Comparison of ENCODE assay signal across 18 mouse cellular contexts in genomic region chr6:24657647-24658387, GRCm38 (mm10). TPM values are rescaled to one million over a fixed set of nuclear protein-coding genes. Genes with fewer than 3 reads are reported as not detected.
DNase-seq lines count a peak whose midpoint lies in the region; ATAC-seq and TF ChIP-seq lines count a peak whose summit lies in the region.
"Had no signal": no experiment of that assay in that cellular context is flagged by ENCODE, and none has a peak within 500 bp of the region (broad histone marks: within the 10 kb centered on the region; RNA-seq: fewer than 3 reads in every experiment).

No protein-coding gene starts in this region.

- no peaks in the 10 kb centered on the region for H3K27me3 ChIP-seq in intestine, embryonic 15.5 days (replicated peaks)
- H3K27me3 ChIP-seq in intestine, postnatal 0 days (replicated peaks; ENCODE audit: control insufficient read depth, insufficient read depth, low read length): no peaks in the 10 kb centered on the region
- H3K27me3 ChIP-seq in liver, embryonic 13.5 days: no peaks in the 10 kb centered on the region
- H3K27me3 ChIP-seq: CH12.LX; forebrain, embryonic 13.5 days; hindbrain, embryonic 13.5 days; limb, embryonic 13.5 days had no signal

- H3K36me3 ChIP-seq in intestine, embryonic 15.5 days: no peaks in the 10 kb centered on the region
- no peaks in the 10 kb centered on the region for H3K36me3 ChIP-seq in intestine, postnatal 0 days (ENCODE audit: control insufficient read depth, insufficient read depth)
- no peaks in the 10 kb centered on the region for H3K36me3 ChIP-seq in liver, embryonic 13.5 days
- H3K36me3 ChIP-seq: hindbrain, embryonic 13.5 days had no signal

- WGBS in intestine, embryonic 15.5 days: 65% methylated on average over 10 of the region's 10 CpGs
- 51% methylated on average over 10 of the region's 10 CpGs for WGBS in intestine, postnatal 0 days
- WGBS in liver, embryonic 13.5 days (ENCODE audit: insufficient replicate concordance): 69% methylated on average over 10 of the region's 10 CpGs

- no peak overlapping the region for H3K4me2 ChIP-seq in intestine, embryonic 15.5 days (replicated peaks)
- no peak overlapping the region for H3K4me2 ChIP-seq in intestine, postnatal 0 days (replicated peaks; ENCODE audit: low read depth)
- H3K4me2 ChIP-seq in liver, embryonic 13.5 days: no peak overlapping the region
- H3K4me2 ChIP-seq: forebrain, embryonic 13.5 days; hindbrain, embryonic 13.5 days; limb, embryonic 13.5 days; midbrain, embryonic 11.5 days had no signal

- no peak for TF ChIP-seq CTCF in intestine, postnatal 0 days (IDR thresholded peaks at IDR 0.05; ENCODE audit: low read depth)

- no peak overlapping the region for H3K9ac ChIP-seq in intestine, embryonic 15.5 days
- H3K9ac ChIP-seq in intestine, postnatal 0 days (ENCODE audit: low read depth, low read length): no peak overlapping the region
- H3K9ac ChIP-seq in liver, embryonic 13.5 days: no peak overlapping the region
- H3K9ac ChIP-seq: forebrain, embryonic 13.5 days; hindbrain, embryonic 13.5 days; limb, embryonic 13.5 days had no signal

- ATAC-seq in intestine, embryonic 15.5 days: peak; percentile 44
- no peak for ATAC-seq in intestine, postnatal 0 days
- peak; percentile 22; the same call in 1 of the 2 replicates for ATAC-seq in liver, embryonic 13.5 days (ENCODE audit: low read depth)
- ATAC-seq: forebrain, embryonic 13.5 days had no signal

- H3K4me3 ChIP-seq in intestine, embryonic 15.5 days (replicated peaks): no peak overlapping the region
- no peak overlapping the region for H3K4me3 ChIP-seq in intestine, postnatal 0 days (ENCODE audit: low read depth, low read length)
- H3K4me3 ChIP-seq in liver, embryonic 13.5 days (replicated peaks): no peak overlapping the region
- H3K4me3 ChIP-seq: forebrain, embryonic 13.5 days; hindbrain, embryonic 13.5 days; limb, embryonic 13.5 days had no signal

- 0 out of 2 replicates have a peak, but pooled peaks cover 4% of the 10 kb centered on the region for H3K4me1 ChIP-seq in intestine, embryonic 15.5 days (replicated peaks)
- H3K4me1 ChIP-seq in intestine, postnatal 0 days (replicated peaks; ENCODE audit: control insufficient read depth, insufficient read depth, low read length): 0 out of 2 replicates have a peak, but pooled peaks cover 3% of the 10 kb centered on the region
- peaks cover 47% of the 10 kb centered on the region for H3K4me1 ChIP-seq in liver, embryonic 13.5 days (replicated peaks)

- intact Hi-C loops in left cerebral cortex, postnatal 36 days (cut with DNase I): no loop called here

- no peaks in the 10 kb centered on the region for H3K9me3 ChIP-seq in intestine, embryonic 15.5 days
- no peaks in the 10 kb centered on the region for H3K9me3 ChIP-seq in intestine, postnatal 0 days (ENCODE audit: control insufficient read depth)
- H3K9me3 ChIP-seq in liver, embryonic 13.5 days (replicated peaks): no peaks in the 10 kb centered on the region
- H3K9me3 ChIP-seq: forebrain, embryonic 13.5 days; hindbrain, embryonic 13.5 days; limb, embryonic 13.5 days had no signal

- DNase-seq in 3T3-L1 (ENCODE audit: low read depth, low spot score) (peak; percentile 49), R1 (ENCODE audit: low read depth, low spot score) (peak; percentile 37)
- no peak for DNase-seq in liver, embryonic 13.5 days
- no peak for DNase-seq in retina, postnatal 1 day
- DNase-seq in left cerebral cortex, postnatal 36 days (ENCODE audit: low spot score in 2 of 2): no peak
- no peak for DNase-seq in spleen, postnatal 10 days (ENCODE audit: low spot score in 2 of 2)
- DNase-seq: cerebellum, postnatal 10 days; kidney, adult 18-20 months; layer of hippocampus, adult 9-11 months; right cerebral cortex, postnatal 4 days; thymus, adult 18-20 months had no signal

- no peak overlapping the region for H3K27ac ChIP-seq in intestine, embryonic 15.5 days
- H3K27ac ChIP-seq in intestine, postnatal 0 days (ENCODE audit: low read depth, low read length): no peak overlapping the region
- peak overlapping the region; percentile 63 for H3K27ac ChIP-seq in liver, embryonic 13.5 days
- H3K27ac ChIP-seq: forebrain, embryonic 13.5 days; hindbrain, embryonic 13.5 days; limb, embryonic 13.5 days had no signal

RNA-seq across cellular contexts. Expression of gene Wasl, which starts 7.0 kb away (rescaled TPM):
- polyA plus RNA-seq in intestine, embryonic 15.5 days (2015; fragmentation: Nextera tagmentation; extraction: Ambion mirVana): 66.2 and 74.3 TPM in 2 replicates
- 103 and 120 TPM in 2 replicates for polyA plus RNA-seq in intestine, postnatal 0 days (2015; fragmentation: Nextera tagmentation; extraction: Ambion mirVana)
- polyA plus RNA-seq in liver, embryonic 13.5 days (2015; fragmentation: Nextera tagmentation; extraction: Ambion mirVana): 20.8 and 22.6 TPM in 2 replicates
- total RNA-seq in left cerebral cortex, postnatal 36 days (2021): 100 to 1,000 TPM; 123 to 129 TPM

Comparison
In these comparisons a context has a peak if more than half of its experiments do, and no peak if none do; other contexts are left out.
1. DNase-seq: peak in 3T3-L1 (single experiment) and R1 (single experiment); none in liver, embryonic 13.5 days (single experiment), retina, postnatal 1 day (single experiment), left cerebral cortex, postnatal 36 days (0 of 2) and spleen, postnatal 10 days (0 of 2).